Mouse (Mus musculus) right cerebral cortex, postnatal 10 days (tissue): ENCODE measurements around the gene Prss34.
A peak's percentile ranks its signal among the peaks of the same experiment; 100 is the strongest.

Experiments
- DNase-seq, 2 experiments: peaks; one replicate each; pipeline ENCODE4 v3.0.0; 2021; ENCODE audit warnings: low spot score in 2 of 2

The Prss34 gene

GRCm38 (mm10) chr17:25298094-25298493 is at the start of gene Prss34:
Prss34 (plus strand) TSS chr17:25298394.
- no peak for DNase-seq

GRCm38 (mm10) chr17:25250181-25250835 is 47.9 kb upstream of the Prss34 start:
- DNase-seq = no peak

- peak; percentile 70 to 80 for DNase-seq
Measured at GRCm38 (mm10) chr17:25252643-25253042, 45.6 kb upstream of the Prss34 start.

GRCm38 (mm10) chr17:25253760-25254159 is 44.4 kb upstream of the Prss34 start:
- DNase-seq = peak; percentile 83

DNA sequence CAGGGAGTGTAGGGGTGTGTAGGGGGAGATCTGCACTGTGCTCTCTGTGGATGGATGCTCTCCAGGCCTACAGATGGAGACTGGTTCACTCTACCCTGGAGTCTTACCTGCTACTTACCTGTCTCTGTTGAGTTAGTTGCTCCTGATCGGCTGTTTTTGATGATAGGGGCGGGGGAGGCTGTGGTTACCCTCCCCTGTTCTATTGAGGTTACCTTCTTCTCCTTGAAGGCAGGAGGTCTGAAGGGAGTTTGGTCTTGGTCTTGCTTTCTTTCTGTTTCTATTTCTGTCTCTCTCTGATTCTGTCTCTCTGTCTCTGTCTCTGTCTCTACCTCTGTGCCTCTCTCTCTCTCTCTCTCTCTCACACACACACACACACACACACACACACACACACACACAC is 43.1 kb upstream of the Prss34 start:
- DNase-seq = no peak

DNA sequence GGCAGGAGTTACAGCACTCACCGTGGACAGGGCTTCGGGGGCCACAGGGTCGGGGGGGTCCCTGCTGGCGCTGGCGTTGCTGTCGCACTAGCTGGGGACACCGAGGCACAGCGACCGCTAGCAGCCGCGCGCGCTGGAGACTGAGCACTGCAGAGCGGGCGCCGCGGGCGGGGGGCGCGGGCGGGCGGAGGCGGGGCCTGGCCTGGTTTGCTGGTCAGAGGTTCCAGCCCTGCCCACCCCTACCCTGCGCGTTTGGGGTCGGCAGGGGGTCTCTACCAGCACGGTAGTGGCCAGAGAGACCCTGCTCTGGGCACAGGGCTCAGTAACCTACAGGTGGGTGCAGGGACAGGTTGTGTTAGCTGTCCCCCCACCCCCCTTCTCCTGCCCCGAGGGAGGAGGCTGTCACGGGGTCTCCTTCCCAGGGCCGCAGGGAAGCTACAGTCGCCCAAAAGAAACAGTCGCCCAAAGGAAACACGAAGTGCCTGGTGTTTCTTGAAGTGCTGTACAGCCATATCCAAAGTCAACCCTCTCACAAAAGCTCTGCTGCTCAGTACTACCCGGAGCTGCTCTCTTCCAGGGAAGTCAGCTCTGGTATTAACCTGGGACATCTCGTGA is 41.9 kb upstream of the Prss34 start, which contains the start of gene Baiap3:
TSS of gene Baiap3 (minus strand) at position 225 of the 615 bp plus-strand sequence.
- DNase-seq = no peak

DNA sequence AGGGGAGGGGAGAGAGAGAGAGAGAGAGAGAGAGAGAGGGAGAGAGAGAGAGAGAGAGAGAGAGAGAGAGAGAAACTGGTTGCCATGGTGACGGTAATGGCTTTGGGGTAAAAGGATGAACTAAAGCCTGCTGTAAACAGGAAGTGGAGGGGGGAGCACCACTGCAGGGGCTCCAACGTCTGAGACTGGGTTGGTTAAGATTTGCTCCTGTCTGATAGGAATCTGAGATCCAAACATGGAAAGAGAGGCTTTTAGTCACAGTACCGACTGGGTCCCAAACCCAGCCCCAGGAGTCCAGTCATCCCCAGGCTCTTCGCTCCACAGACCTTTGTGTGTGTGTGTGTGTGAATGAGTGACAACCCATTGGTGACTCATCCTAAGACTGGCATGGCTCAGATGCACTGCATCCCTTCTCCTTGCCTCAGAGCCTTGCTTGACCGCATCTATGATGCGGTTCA is 40.4 kb upstream of the Prss34 start:
- DNase-seq = no peak

GRCm38 (mm10) chr17:25264453-25264852 is 33.7 kb upstream of the Prss34 start:
- DNase-seq = peak in 1 of 2 experiments; percentile 42

GRCm38 (mm10) chr17:25270795-25271335 is 27.3 kb upstream of the Prss34 start:
- DNase-seq = no peak

- no peak for DNase-seq
Measured at GRCm38 (mm10) chr17:25272326-25272725, 25.9 kb upstream of the Prss34 start.

GRCm38 (mm10) chr17:25272951-25273705 is 25.1 kb upstream of the Prss34 start:
- peak in 1 of 2 experiments; percentile 91 for DNase-seq

DNA sequence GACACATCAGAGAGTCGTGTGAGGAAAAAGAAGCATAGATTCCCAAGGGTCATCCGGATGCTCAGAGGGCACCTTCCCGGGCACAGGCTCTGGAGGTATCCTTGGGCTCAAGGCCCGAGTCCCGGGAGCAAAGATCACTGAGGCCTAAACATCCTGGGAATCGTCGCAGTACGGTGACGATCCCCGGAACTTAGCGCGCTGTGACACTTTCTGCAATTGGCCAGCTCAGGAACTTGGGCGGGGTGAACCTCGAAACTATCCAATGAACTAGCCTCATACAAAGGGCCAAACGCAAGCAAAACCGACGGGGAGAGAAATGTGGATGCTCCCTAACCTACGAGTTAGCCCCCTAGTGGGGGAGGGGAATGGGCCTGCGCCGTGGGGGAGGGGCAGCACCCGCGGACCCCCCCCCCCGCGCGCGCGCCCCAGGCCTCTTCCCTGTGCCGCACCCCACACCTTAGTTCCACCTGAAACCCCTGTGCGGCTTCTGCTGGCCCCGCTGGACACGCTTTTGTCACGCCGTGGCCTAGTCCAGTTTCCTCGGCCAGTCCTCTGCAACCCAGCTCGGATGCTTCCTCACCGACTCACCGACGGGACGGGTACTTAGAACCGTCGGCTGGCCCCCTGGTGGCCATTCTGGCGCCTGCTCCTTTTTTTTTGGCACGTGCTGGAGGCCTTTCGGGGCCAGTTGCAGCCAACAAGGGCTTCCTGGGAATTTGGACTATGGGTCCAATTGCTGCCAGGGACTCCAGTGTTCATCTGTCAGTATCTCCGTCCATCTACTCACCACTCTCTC is 24.3 kb upstream of the Prss34 start:
- DNase-seq = peak; percentile 96 to 97

DNA sequence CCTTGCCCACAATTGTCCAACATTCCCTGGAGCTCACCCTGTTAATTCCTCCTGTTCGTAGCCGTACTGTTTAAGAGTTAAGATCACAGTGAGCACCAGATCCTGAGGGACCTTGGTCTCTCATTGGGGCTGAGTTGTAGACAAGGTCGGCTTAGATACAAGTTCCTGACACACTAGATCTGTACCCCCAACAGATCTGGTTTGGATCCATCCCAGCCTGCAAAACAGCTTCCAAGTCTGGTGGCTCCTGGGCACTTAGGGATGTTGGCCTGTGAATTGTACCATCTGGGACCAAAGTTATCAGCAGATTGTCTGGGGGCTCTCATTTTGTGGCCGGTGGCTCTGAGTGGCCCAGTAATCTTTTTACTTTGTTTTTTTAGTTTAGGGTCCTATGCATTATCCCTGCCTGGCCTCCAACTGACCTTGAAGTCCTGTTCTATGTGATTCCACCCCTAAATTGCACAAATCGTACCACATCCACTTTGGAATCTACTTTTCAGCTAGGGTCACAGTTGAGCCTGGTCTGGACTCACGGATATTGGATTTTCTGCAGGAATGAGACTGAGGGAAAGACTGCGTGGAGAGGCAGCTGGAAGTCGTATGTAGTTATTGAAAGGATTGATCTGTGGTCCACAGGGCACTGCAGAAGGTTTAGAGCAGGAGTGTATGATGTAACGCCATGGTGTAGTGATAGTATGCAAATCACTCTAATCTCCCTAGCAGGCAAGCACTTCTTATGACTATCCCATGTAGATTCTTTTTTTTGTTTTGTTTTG is 23.4 kb upstream of the Prss34 start, which contains the start of gene Ube2i:
TSS of gene Ube2i (minus strand) at position 52 of the 776 bp plus-strand sequence.
- DNase-seq = no peak

GRCm38 (mm10) chr17:25275833-25276232 is 22.4 kb upstream of the Prss34 start:
- DNase-seq = no peak

GRCm38 (mm10) chr17:25282133-25282532 is 16.1 kb upstream of the Prss34 start:
- DNase-seq = peak in 1 of 2 experiments; percentile 45

GRCm38 (mm10) chr17:25285033-25285432 is 13.2 kb upstream of the Prss34 start:
- DNase-seq = peak; percentile 55 to 59

DNA sequence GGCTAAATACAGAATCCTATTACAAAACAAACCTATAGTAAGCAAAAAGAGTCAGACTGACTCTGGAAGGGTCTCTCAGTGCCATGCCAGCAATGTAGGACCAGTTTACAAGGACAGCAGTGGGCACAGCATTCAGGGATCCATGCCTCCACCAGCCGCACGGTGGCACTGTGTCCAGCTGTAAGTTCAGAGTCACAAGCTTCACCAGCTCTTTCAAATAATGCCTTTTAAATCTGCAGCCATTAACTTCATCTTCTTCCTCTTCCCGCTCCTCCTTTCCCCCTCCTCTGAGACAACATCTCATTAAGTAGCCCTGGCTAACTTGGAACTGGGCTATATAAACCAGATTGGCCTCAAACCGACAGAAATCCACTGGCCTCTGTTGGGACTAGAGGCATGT is 9.4 kb upstream of the Prss34 start:
- peak; percentile 46 to 63 for DNase-seq

DNA sequence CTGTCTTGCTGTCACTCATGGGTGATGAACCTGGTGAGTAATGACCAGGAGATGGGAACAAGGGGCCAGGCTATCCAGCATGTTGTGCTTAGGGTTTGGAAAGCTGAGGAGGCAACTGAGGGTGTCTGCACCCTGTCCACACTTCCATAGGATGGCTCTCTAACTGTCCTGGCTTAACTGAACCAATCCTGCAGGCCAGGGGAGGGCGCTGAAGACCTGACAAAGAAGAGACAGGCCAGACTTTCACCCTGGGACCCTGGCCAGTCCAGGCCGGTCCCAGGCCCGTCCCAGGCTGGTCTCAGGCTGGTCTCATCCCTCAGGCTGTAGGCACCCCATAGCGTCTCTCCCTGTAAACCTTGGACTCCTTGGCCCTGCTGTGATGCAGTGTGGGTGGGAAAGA is 7.8 kb upstream of the Prss34 start:
- no peak for DNase-seq

- no peak for DNase-seq
Measured at GRCm38 (mm10) chr17:25293495-25293894, 4.7 kb upstream of the Prss34 start.

- DNase-seq = no peak
Measured at GRCm38 (mm10) chr17:25294111-25294510, 4.1 kb upstream of the Prss34 start.

DNA sequence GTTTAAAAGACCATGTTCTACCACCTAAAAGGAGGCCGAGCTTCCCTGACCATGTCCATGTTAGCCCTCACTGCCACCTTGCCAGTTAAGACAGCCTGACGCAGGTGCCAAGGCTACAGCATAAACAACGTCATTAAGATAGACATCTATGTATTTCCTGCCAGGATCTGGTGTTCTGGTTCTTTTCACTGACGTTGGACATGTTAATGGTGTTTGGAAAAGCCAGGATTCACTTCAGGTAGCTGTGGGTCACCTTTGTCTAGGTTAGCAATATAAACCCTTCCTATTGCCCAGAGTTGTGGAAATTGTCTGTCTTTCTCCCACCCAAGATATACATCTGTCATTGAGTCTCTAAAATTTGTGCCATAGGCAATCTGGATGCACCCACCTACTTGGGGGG is 10.2 kb downstream of the Prss34 start, which contains the start of gene Prss28:
TSS of gene Prss28 (plus strand) at position 301 of the 400 bp plus-strand sequence.
- no peak for DNase-seq
